Mouse (Mus musculus) gonadal fat pad, adult 2 months (tissue): ENCODE measurements around the gene Fam180a. TPM values are rescaled to one million over a fixed set of nuclear protein-coding genes. Genes with fewer than 3 reads are reported as not detected.
A peak's percentile ranks its signal among the peaks of the same experiment; 100 is the strongest.

Experiments
- DNase-seq: peaks from one replicate; pipeline ENCODE4 v3.0.0-alpha.2; 2012; ENCODE audit warnings: low read depth
- polyA plus RNA-seq: library from polyadenylated mRNA; depleted of rRNA; stranded (reverse); fragments of >200 nt; gene quantifications from 2 replicates; pipeline ENCODE4 v1.2.3, GENCODE M21; 2012

The Fam180a gene
- polyA plus RNA-seq, 1 experiment = 0.96 TPM

- no peak for DNase-seq
Measured at GRCm38 (mm10) chr6:35313520-35313919, 12.4 kb downstream of the Fam180a start.

DNA sequence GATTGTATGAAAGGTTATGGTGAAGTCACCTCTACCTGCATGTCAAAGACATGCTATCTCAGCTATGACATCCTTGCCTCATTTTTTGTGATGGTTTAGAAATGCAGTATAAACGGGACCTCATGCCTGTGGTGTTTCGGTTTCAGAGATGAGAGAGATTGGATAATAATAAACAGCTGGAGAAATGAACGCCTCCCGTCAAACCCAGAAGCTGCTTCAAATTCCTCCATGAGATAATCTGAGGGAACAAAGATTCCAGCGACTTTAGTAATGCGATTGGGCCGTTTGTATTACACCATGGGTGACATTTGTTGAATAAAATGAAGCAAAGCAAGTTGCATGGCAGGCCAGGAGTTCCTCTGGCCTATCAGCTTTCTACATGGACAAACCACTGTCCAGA, 16.5 kb downstream of the Fam180a start:
- DNase-seq = no peak

- no peak for DNase-seq
Measured at GRCm38 (mm10) chr6:35308037-35308436, 17.9 kb downstream of the Fam180a start, which contains the start of gene Slc13a4. TSS of gene Slc13a4 (minus strand) at chr6:35308131.

- no peak for DNase-seq
Measured at GRCm38 (mm10) chr6:35307136-35307535, 18.8 kb downstream of the Fam180a start.

DNA sequence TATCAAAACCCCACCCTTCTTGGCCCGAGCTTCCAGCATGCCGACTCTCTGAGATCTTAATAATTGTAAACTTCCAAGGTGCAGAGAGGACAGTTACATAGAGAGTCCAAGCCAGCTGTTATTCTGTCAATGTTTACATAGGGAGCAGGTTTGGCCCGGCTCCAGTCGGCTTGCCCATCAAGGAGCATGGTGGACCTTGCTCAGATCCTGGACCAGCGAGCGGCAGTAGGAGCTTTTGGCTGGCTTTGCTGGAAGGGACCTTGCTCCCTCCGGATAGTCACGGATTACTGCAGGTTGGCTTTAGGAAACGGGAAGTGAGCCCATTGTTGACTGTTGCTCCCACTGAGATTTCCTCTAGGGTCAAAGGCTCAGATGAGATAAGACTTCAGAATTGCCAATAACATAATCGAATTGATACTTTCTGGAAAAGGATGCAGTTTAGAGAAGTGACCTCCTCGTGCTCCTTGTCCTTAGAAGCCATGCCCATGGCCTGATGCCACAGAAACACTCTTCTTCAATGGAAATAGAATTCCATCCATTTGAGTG, 22.5 kb downstream of the Fam180a start:
- DNase-seq = no peak

- DNase-seq = no peak
Measured at GRCm38 (mm10) chr6:35302581-35302980, 23.4 kb downstream of the Fam180a start.

DNA sequence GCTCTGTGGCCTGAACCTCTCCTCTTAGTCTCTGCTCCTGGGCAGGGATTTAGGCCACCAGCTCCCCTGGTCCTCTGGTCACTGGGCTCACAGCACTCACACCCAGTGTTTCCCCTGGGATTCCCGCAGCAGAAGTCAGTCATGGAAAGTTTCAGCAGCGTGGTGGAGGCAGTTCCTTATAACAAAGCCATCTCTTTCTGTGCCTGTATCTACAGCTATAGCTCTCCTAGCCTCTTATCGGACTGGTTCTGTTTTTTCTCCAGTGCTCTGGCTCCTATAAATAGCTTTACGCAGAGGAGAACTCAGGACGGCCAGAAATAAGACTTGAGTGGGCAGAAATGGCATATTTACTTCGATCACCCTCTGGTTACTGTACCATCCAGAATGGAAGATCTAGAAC, 27.6 kb downstream of the Fam180a start:
- DNase-seq = no peak

GRCm38 (mm10) chr6:35297516-35298227, 28.3 kb downstream of the Fam180a start:
- no peak for DNase-seq

DNA sequence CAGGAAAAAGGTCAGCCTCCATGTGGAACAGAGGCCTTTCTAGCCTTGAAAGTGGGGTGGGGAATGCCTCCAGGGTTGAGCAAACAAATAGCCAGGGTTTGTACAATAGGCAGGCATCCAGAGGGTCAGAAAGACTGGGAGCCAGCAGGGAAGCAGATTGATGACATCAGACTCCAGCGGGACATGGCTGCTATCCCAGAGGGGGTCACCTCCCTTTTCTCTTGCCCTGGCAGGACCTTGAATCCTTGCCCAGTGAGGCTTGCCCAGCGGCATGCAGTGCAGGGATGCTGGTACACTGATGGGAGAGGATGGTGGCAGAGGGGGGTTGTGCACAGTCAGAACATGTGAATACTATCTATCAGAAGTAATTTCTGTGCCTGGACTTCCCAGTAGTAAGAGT, 28.9 kb downstream of the Fam180a start:
- no peak for DNase-seq

- DNase-seq = no peak
Measured at GRCm38 (mm10) chr6:35294964-35295363, 31.0 kb downstream of the Fam180a start.

DNA sequence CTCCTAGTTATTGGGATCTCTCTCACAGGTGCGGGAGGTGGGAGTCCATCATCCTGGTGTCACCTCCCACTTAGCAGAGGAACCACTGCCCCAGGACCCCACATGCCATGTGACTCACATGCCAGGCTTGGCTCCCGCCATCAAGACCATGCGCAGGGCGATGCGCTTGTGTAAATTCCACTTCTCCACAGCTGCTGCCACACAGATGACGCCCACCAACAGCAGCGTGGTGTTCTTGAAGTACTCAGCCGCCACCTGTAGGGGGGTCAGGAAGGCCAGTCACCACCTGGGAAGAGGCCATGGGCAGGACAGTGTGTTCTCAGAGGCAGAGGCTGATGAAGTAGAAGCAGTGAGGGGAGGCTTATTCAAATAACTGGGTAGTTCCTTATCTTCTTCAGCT, 36.3 kb downstream of the Fam180a start:
- DNase-seq = no peak

DNA sequence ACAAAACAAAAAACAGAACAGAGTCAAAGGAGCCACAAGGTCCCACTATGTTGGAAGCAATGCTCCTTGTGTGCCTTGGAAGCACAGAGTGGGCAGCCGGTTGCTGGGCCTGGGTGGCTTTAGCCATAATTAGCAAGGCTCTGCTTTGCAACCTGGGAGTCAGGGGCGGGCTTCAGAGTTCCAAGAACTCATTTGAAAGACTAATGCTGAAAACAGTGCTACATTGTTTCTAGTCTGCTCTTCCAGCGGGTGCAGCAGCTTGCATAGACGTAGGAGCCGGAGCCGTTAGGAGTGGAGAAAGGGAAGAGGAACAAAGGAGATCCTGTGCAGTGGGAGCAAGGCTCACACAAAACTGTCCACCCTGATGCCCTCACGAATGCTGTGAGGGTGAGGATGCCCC, 37.0 kb downstream of the Fam180a start:
- DNase-seq = no peak

- peak; percentile 27 for DNase-seq
Measured at GRCm38 (mm10) chr6:35288114-35288761, 37.7 kb downstream of the Fam180a start.

- DNase-seq = no peak
Measured at GRCm38 (mm10) chr6:35279306-35279705, 46.6 kb downstream of the Fam180a start.

DNA sequence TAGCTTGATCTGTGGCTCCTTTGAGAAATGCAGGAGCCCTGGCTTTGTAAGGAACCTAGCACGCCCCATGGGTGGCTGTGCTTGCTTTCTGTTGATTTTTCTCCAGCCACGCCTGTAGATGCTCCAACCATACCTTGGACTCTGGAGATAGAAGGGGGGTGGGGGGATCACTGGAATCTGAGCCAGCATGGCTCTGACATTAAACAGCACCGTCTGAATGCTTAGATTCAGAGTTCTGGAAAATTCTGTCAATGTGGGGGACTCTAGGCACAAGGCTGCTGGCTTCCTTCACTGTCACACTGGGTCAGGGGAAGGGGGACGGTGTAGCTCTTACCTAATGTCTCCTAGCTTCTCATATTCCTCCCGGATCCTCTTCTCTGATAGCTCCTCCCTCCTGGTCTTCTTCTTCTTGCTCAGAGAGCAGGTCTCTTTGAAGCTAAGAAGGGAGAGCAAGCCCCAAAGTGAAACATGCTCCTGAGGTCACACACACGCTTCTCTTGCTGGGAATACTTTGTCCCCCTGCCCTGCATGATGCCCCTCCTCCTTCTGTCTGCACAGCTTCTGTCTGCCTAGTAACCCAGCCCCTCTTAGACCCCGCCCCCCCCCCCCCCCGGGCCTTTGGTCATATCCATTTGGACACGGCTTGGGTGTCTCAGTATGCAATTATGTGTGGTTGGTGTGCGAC, 47.9 kb downstream of the Fam180a start:
- DNase-seq = no peak

- no peak for DNase-seq
Measured at GRCm38 (mm10) chr6:35273391-35274082, 52.4 kb downstream of the Fam180a start.

GRCm38 (mm10) chr6:35271868-35272765, 53.8 kb downstream of the Fam180a start:
- DNase-seq = no peak

- no peak for DNase-seq
Measured at GRCm38 (mm10) chr6:35271094-35271855, 54.7 kb downstream of the Fam180a start.

GRCm38 (mm10) chr6:35269643-35270042, 56.3 kb downstream of the Fam180a start:
- no peak for DNase-seq

GRCm38 (mm10) chr6:35268711-35269110, 57.2 kb downstream of the Fam180a start:
- DNase-seq = no peak
